Mouse (Mus musculus): ENCODE results near the gene Cyp51.

Cyp51 gene

DNA sequence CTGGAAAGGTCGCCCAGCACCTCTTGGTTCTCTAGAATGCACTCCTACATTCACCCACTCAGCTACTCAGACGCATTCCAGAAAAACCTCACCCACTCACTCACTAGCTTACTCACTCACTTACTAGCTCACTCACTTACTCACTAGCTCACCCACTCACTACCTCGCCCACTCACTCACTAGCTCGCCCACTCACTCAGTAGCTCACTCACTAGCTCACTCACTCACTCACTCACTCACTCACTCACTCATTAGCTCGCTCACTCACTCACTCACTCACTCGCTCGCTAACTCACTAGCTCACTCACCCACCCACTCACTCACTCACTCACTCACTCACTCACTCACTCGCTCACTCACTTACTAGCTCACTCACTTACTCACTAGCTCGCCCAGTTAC is 67.9 kb downstream of the Cyp51 start:
- in situ Hi-C loops (cut with MboI; ENCODE audit: unreplicated experiment in 2 of 2): no loop called here

DNA sequence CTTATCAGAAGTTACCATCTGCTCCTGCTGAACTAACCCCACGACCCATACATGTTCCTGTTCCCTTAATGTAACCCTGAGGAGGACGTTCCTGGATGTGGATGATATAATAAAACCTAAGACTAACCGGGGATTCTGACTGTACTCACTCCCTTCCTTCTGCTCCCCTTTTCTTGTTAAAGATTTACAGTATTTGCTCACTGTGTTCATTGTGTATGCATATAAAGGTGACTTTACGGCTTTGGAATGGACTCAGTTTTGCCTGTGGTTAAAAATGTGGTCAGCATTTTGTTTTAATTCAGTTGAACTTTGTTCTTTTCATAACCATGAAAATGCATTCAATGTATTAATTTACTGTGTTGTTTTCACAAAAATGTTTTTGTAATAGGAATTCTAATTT is 72.7 kb downstream of the Cyp51 start:
- in situ Hi-C loops (cut with MboI; ENCODE audit: unreplicated experiment in 2 of 2): no loop called here
